Mouse (Mus musculus): ENCODE measurements around the gene Tmem203.

The Tmem203 gene

GRCm38 (mm10) chr2:25262795-25263622 is 7.8 kb downstream of the Tmem203 start:
- no peak for DNase-seq (ENCODE audit: extremely low read depth, low read depth, low spot score)

- no peak for DNase-seq (ENCODE audit: extremely low read depth, low read depth, low spot score)
Observed at GRCm38 (mm10) chr2:25263623-25264285, 8.5 kb downstream of the Tmem203 start.

DNA sequence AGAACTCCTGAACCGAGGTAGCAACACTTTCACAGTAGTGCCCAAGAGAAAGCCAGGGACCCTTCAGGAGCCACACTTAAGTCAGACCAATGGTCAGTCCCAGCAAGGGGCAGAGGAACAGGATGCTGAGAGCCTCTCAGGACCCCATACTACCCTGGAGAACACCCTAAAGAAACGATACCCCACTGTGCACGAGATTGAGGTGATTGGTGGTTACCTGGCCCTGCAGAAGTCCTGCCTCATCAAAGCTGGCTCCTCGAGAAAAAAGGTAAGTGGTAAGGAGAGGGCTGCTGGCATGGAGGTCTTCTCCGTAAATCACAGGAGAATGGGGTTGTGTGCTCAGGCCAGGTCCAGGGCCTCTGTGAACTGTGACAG is 9.0 kb downstream of the Tmem203 start:
- no peak for DNase-seq (ENCODE audit: extremely low read depth, low read depth, low spot score)

- no peak for DNase-seq (ENCODE audit: extremely low read depth, low read depth, low spot score)
Observed at GRCm38 (mm10) chr2:25264851-25265250, 9.6 kb downstream of the Tmem203 start.

DNA sequence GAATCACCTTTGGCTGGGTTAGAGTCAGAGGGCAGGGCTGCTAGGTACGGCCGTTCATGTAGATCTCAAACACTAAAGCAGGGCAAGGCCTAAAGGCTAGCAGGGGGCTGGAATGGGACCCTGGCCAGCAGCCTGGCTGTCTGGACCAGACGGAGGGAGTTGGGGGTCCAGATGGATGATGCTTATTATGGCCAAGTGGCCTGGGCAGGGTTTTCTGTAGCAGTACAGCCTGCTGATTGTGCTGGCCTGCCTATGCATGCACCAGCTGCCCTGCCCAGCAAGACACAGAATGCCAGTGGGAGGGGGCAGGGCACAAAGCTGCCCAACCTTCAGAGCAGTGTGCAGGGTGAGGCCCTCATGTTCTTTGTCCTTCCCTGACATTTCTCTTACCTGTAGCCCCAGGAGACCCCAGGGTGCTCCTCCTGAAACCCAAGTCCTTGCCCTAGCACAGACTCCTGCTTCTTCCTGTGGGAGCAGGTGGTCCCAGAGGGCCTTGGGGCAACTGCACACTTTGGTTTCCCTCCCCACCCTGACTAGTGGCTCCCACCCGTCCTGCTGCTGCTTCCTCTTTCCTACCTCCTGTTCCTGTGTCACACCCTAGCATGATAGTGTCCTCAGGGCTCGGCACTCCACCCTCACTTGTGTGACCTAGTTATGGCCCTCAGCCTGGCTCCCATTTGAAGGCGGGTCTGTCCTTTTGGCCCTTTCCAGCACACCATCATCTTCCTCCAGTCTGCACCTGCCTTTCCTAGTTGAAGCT is 10.8 kb downstream of the Tmem203 start:
- DNase-seq (ENCODE audit: extremely low read depth, low read depth, low spot score): no peak

GRCm38 (mm10) chr2:25266720-25267119 is 11.5 kb downstream of the Tmem203 start:
- no peak for DNase-seq (ENCODE audit: extremely low read depth, low read depth, low spot score)

DNA sequence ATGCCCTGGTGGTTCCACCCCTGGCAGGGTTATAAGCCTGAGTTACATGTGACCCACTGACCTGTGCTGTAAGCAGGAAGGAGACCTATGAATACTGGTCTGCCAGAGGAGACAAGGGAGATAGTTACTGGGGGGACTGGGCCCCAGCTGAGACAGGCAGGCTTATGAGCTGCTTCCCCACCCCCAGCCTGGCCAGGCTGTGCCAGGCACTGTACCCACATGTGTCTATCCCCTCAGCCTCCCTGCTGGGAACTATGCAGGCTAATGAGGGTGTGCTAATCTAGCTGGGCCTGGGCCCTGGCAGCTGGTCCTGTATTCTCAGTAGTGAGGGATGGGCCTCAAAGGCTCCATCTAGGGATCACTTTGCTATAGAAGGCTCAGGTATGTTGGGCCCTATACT is 12.0 kb downstream of the Tmem203 start:
- no peak for DNase-seq (ENCODE audit: extremely low read depth, low read depth, low spot score)

DNA sequence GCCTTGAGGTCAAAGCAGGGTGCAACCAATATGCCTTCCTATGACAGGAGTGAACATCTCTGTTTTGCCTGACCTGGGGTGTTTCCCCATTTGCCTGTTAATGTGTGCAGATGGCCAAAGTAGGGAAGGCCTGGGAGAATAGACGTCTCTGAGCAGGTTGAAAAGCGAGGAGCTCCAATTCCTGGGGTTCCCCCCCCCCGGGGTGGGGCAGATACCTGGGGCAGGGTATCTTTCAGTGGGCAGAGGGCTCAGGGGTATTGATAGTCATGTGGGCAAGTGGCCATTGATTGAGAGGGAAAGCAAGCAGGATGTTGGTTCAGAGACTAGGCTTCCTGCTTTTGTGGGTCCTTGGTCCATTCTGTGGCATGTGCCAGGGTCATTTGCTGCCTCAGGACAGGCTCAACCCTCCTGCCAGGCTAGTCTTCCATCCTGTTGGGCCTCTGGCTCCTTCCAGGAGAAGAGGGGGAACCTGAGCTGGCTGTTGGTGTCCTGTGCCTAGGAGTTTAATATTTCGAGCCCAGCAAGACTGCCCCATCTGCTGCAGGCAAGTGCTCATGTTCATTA is 12.6 kb downstream of the Tmem203 start:
- DNase-seq (ENCODE audit: extremely low read depth, low read depth, low spot score): no peak

DNA sequence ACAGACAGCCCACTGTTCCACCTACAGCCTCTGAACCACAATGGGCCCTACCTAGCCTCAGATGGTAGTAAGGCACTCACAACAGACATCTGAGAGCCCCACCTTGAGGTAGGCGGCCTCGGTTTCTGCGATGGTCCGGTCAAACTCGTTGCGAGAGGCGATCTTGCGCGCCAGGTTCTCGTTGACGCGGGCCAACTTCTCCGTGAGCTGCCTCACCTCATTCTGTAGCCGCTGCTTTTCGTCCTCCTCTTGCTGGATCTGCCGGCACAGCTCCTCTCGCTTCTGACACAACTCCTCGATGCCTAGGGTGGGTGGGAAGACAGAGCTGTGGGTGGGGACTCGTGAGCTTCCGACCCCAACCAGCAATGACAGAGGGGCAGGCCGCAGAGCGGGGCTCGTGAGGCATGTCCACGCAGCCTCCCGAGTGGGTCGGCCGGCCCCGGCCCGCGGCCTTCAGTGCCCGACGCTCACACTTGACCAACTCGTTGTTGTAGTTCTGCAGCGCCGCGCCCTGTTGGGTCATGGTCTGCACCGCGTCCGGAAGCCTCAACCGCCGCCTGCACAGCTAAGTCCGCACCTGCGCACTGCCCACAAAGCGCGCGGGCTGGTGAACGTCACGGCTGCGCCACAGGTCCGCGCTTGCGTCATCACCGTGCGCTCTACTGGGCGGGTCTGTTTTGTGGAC is 16.7 kb downstream of the Tmem203 start, which contains the start of the genes Ssna1 and Anapc2:
Ssna1 (minus strand) TSS at position 612 of the 685 bp plus-strand sequence.
Anapc2 (plus strand) TSS at position 652 of the 685 bp plus-strand sequence.
- DNase-seq (ENCODE audit: extremely low read depth, low read depth, low spot score): peak; percentile 40

GRCm38 (mm10) chr2:25272515-25272914 is 17.3 kb downstream of the Tmem203 start:
- no peak for DNase-seq (ENCODE audit: extremely low read depth, low read depth, low spot score)

DNA sequence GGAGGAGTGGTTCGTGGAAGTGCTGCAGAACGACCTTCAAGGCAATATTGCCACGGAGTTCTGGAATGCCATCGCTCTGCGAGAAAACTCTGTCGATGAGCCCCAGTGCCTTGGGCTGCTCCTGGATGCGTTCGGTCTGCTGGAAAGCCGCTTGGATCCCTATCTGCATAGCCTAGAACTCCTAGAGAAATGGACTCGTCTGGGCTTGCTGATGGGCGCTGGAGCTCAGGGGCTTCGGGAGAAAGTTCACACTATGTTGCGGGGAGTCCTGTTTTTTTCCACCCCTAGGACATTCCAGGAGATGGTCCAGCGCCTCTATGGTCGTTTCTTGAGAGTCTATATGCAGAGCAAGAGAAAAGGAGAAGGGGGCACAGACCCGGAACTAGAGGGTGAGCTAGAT is 17.8 kb downstream of the Tmem203 start:
- DNase-seq (ENCODE audit: extremely low read depth, low read depth, low spot score): no peak

- no peak for DNase-seq (ENCODE audit: extremely low read depth, low read depth, low spot score)
Observed at GRCm38 (mm10) chr2:25278928-25279882, 24.0 kb downstream of the Tmem203 start.

- peak; percentile 95 for DNase-seq (ENCODE audit: extremely low read depth, low read depth, low spot score)
Observed at GRCm38 (mm10) chr2:25285551-25285950, 30.3 kb downstream of the Tmem203 start.

DNA sequence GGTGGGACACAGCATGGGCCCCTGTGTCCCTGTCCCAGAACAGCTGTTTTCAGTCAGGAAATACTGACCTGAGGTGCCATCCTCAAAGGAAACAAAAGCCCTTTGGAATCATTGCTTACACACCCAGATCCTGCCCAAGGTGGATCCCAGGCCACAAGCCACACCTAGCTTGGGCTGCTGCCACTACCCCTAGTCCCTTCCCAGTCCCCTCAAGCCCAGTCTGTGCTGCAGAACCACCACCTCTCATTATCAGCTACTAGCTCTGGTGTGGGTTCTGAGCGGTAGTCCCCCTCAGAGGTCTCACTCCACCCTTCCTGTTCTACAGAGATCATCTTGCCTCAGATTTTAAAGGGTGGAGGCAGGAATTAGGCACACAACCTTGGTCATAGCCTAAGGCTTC is 31.1 kb downstream of the Tmem203 start:
- no peak for DNase-seq (ENCODE audit: extremely low read depth, low read depth, low spot score)

DNA sequence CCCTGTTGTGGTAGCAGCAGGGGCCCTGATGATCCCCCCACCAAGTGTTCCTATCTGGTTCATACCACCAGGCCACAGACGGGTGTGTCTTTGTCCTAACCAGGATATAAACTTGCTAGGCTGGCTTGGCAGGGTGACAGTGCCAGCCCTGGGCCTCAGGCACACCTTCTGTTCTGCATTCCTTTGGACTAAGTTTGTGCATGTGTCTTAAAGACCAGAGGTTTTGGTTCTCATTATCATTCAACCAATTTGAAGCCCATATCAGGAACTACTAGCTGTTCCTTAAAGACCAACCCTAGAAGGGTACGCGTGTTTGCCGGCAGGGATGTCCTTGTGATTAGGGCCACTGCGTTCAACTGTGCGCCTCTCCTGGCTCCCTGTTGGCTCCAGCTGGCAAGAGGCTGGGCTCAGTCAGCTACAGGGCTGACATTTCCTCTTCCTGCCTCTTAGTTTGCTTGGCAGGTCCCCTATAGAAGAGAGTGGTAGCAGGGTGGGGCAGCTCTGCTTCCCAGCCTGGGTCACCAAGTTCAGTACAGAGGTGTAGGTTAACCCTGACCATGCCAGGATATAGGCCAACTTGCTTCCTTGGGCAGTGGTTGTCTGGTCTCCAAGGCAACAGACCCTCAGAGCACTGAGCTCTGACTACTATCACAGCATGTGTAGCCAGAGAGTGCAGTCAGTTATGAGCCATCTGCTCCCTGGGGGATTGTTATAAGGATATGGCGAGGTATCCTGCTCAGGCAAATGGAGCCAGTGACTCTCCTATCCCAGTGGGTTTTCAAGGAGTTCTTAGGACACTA is 31.8 kb downstream of the Tmem203 start:
- DNase-seq (ENCODE audit: extremely low read depth, low read depth, low spot score): peak; percentile 68

- DNase-seq (ENCODE audit: extremely low read depth, low read depth, low spot score): no peak
Observed at GRCm38 (mm10) chr2:25287927-25288649, 32.8 kb downstream of the Tmem203 start, which contains the start of gene Tmem210. Tmem210 (plus strand) TSS chr2:25288145.

- no peak for DNase-seq (ENCODE audit: extremely low read depth, low read depth, low spot score)
Observed at GRCm38 (mm10) chr2:25288734-25289345, 33.6 kb downstream of the Tmem203 start.

GRCm38 (mm10) chr2:25289651-25290050 is 34.4 kb downstream of the Tmem203 start, which contains the start of gene Lrrc26:
Lrrc26 (plus strand) TSS chr2:25289915.
- DNase-seq (ENCODE audit: extremely low read depth, low read depth, low spot score): no peak
